Mouse (Mus musculus) lung, postnatal 0 days (tissue): ENCODE measurements around the gene Slc35e3. TPM values are rescaled to one million over a fixed set of nuclear protein-coding genes. Genes with fewer than 3 reads are reported as not detected.

Experiments used
- ATAC-seq: fragments of 200-750 bp; cut with Nextera tagmentation; 2 replicates; pipeline ENCODE4 v1.8.0; 2017; ENCODE audit warnings: moderate library complexity
- DNase-seq: peaks from one replicate; pipeline ENCODE4 v3.0.0-alpha.2; 2016; ENCODE audit warnings: low spot score
- H3K27ac ChIP-seq: fragments of 300-500 bp; sonication (generic); 2 replicates; pipeline ENCODE4 v1.5.1; 2014; ENCODE audit warnings: antibody characterized with exemption, mild to moderate bottlenecking, low read length, mixed read lengths
- H3K27me3 ChIP-seq: fragments of 300-500 bp; sonication (generic); replicated peaks from 2 replicates; pipeline ENCODE4 v1.6.1; 2014; ENCODE audit warnings: low read length, mixed read lengths; ENCODE audit not compliant: insufficient read depth
- H3K36me3 ChIP-seq: fragments of 300-500 bp; sonication (generic); 2 replicates; pipeline ENCODE4 v1.6.1; 2014; ENCODE audit warnings: low read length, mixed read lengths; ENCODE audit not compliant: insufficient read depth
- H3K4me1 ChIP-seq: fragments of 300-500 bp; sonication (generic); 2 replicates; pipeline ENCODE4 v1.6.1; 2014; ENCODE audit warnings: antibody characterized with exemption, low read depth, low read length, mixed read lengths; ENCODE audit not compliant: insufficient read depth
- H3K4me2 ChIP-seq: fragments of 300-500 bp; sonication (generic); replicated peaks from 2 replicates; pipeline ENCODE4 v1.6.1; 2014; ENCODE audit warnings: low read depth, mild to moderate bottlenecking, low read length, moderate library complexity, mixed read lengths
- H3K4me3 ChIP-seq: fragments of 300-500 bp; sonication (generic); 2 replicates; pipeline ENCODE4 v1.5.1; 2014; ENCODE audit warnings: low read depth, low read length
- H3K9ac ChIP-seq: fragments of 300-500 bp; sonication (generic); replicated peaks from 2 replicates; pipeline ENCODE4 v1.6.1; 2014; ENCODE audit warnings: low read depth, mild to moderate bottlenecking
- H3K9me3 ChIP-seq: fragments of 300-500 bp; sonication (generic); 2 replicates; pipeline ENCODE4 v1.6.1; 2016; ENCODE audit warnings: low read length, mixed read lengths
- CTCF ChIP-seq: IDR thresholded peaks from 2 replicates; pipeline ENCODE4 v1.5.1; 2016; ENCODE audit warnings: antibody characterized with exemption, mild to moderate bottlenecking
- EP300 ChIP-seq: IDR thresholded peaks from 2 replicates; pipeline ENCODE4 v1.6.1; 2016; ENCODE audit warnings: antibody characterized with exemption, mild to moderate bottlenecking, control low read depth
- WGBS: fragments of 180-500 bp; shearing (Covaris S2); extraction: QIAGEN DNeasy Blood & Tissue Kit; methylation state at CpG from one replicate; pipeline ENCODE4 v1.1.7; 2014; 5-methylcytosine and 5-hydroxymethylcytosine counted together
- polyA plus RNA-seq: library from polyadenylated mRNA; unstranded; fragments of >200 nt; fragmentation: Nextera tagmentation; extraction: Ambion mirVana; gene quantifications from 2 replicates; pipeline ENCODE4 v1.2.1, GENCODE M21; 2015

Gene Slc35e3
- polyA plus RNA-seq, 1 experiment from 2014 or later = 17.2 TPM

GRCm38 (mm10) chr10:117774011-117774816, 28.0 kb upstream of the Slc35e3 start:
- no peak for ATAC-seq
- 93% methylated on average over 22 of the region's 22 CpGs for WGBS

GRCm38 (mm10) chr10:117773106-117773720, 27.0 kb upstream of the Slc35e3 start:
- no peak overlapping the region for H3K4me2 ChIP-seq
- H3K4me1 ChIP-seq = no peaks in the 10 kb centered on the region
- H3K9me3 ChIP-seq = no peaks in the 10 kb centered on the region
- no peak overlapping the region for H3K9ac ChIP-seq
- TF ChIP-seq CTCF = no peak
- no peak for TF ChIP-seq EP300
- ATAC-seq (no peak), DNase-seq (no peak)
- 95% methylated on average over 7 of the region's 7 CpGs for WGBS
- H3K27ac ChIP-seq = no peak overlapping the region
- H3K36me3 ChIP-seq = peaks cover 37% of the 10 kb centered on the region
- no peaks in the 10 kb centered on the region for H3K27me3 ChIP-seq
- H3K4me3 ChIP-seq = no peak overlapping the region

More at GRCm38 (mm10) chr10:117774011-117774816, 28.0 kb upstream of the Slc35e3 start:
- Histone ChIP-seq H3K9ac (no peak overlapping the region), H3K4me1 (no peaks in the 10 kb centered on the region), H3K4me3 (no peak overlapping the region), H3K9me3 (no peaks in the 10 kb centered on the region), H3K36me3 (peaks cover 37% of the 10 kb centered on the region), H3K27me3 (no peaks in the 10 kb centered on the region), H3K27ac (no peak overlapping the region), H3K4me2 (no peak overlapping the region)
- DNase-seq = no peak
- TF ChIP-seq CTCF (no peak), EP300 (no peak)

GRCm38 (mm10) chr10:117772364-117773105, 26.4 kb upstream of the Slc35e3 start:
- no peaks in the 10 kb centered on the region for H3K4me1 ChIP-seq
- no peak overlapping the region for H3K4me3 ChIP-seq
- DNase-seq = no peak
- H3K4me2 ChIP-seq = no peak overlapping the region
- WGBS = 93% methylated on average over 17 of the region's 17 CpGs
- no peak overlapping the region for H3K27ac ChIP-seq
- no peak overlapping the region for H3K9ac ChIP-seq
- no peak for TF ChIP-seq EP300
- TF ChIP-seq CTCF = no peak
- no peak for ATAC-seq
- peaks cover 37% of the 10 kb centered on the region for H3K36me3 ChIP-seq
- H3K9me3 ChIP-seq = no peaks in the 10 kb centered on the region
- no peaks in the 10 kb centered on the region for H3K27me3 ChIP-seq

GRCm38 (mm10) chr10:117771131-117771510, 25.0 kb upstream of the Slc35e3 start:
- no peak for ATAC-seq
- no peak overlapping the region for H3K9ac ChIP-seq
- H3K9me3 ChIP-seq = no peaks in the 10 kb centered on the region
- peaks cover 44% of the 10 kb centered on the region for H3K36me3 ChIP-seq
- H3K27ac ChIP-seq = no peak overlapping the region
- H3K4me2 ChIP-seq = no peak overlapping the region
- DNase-seq = no peak
- H3K27me3 ChIP-seq = no peaks in the 10 kb centered on the region
- WGBS = 92% methylated on average over 10 of the region's 10 CpGs
- no peak for TF ChIP-seq EP300
- TF ChIP-seq CTCF = no peak
- no peaks in the 10 kb centered on the region for H3K4me1 ChIP-seq
- H3K4me3 ChIP-seq = no peak overlapping the region

GRCm38 (mm10) chr10:117770286-117771130, 24.3 kb upstream of the Slc35e3 start:
- WGBS = 92% methylated on average over 18 of the region's 18 CpGs
- H3K4me3 ChIP-seq = no peak overlapping the region
- peaks cover 46% of the 10 kb centered on the region for H3K36me3 ChIP-seq
- H3K9ac ChIP-seq = no peak overlapping the region
- no peaks in the 10 kb centered on the region for H3K9me3 ChIP-seq
- H3K27me3 ChIP-seq = no peaks in the 10 kb centered on the region
- no peak overlapping the region for H3K4me2 ChIP-seq
- H3K27ac ChIP-seq = no peak overlapping the region
- TF ChIP-seq EP300 (no peak), CTCF (no peak)
- DNase-seq (no peak), ATAC-seq (no peak)
- no peaks in the 10 kb centered on the region for H3K4me1 ChIP-seq
